21 mouse cellular contexts compared by ENCODE assay signal in genomic region chr9:99212643-99213042, GRCm38 (mm10). TPM values are rescaled to one million over a fixed set of nuclear protein-coding genes. Genes with fewer than 3 reads are reported as not detected.
"Had no signal": no experiment of that assay in that cellular context is flagged by ENCODE, and none has a peak within 500 bp of the region (broad histone marks: within the 10 kb centered on the region; RNA-seq: fewer than 3 reads in every experiment).

No protein-coding gene starts in this region.

- H3K27ac ChIP-seq: left cerebral cortex, adult 2 months; limb, embryonic 10.5 days; liver, embryonic 13.5 days; lung, embryonic 15.5 days; midbrain, embryonic 12.5 days had no signal

- H3K9ac ChIP-seq: liver, embryonic 13.5 days; liver, postnatal 0 days; lung, embryonic 15.5 days; midbrain, embryonic 12.5 days had no signal

- H3K4me3 ChIP-seq: left cerebral cortex, adult 2 months; limb, embryonic 10.5 days; liver, embryonic 13.5 days; lung, embryonic 15.5 days; midbrain, embryonic 12.5 days had no signal

- ATAC-seq: liver, postnatal 0 days; midbrain, embryonic 16.5 days had no signal

- H3K4me2 ChIP-seq: liver, embryonic 13.5 days; lung, embryonic 15.5 days; midbrain, embryonic 12.5 days had no signal

- H3K36me3 ChIP-seq: limb, embryonic 10.5 days; liver, embryonic 13.5 days; lung, embryonic 15.5 days; midbrain, embryonic 12.5 days had no signal

- DNase-seq: kidney, adult 8-10 months; kidney, postnatal 25 days; liver, embryonic 13.5 days; liver, postnatal 0 days; lung, postnatal 14 days; right cerebral cortex, postnatal 25 days; thymus, postnatal 36 days had no signal

- H3K27me3 ChIP-seq: liver, embryonic 13.5 days; lung, embryonic 15.5 days; midbrain, embryonic 12.5 days had no signal

- H3K4me1 ChIP-seq: limb, embryonic 10.5 days; liver, embryonic 13.5 days; lung, embryonic 15.5 days had no signal

- H3K9me3 ChIP-seq: limb, embryonic 10.5 days; liver, embryonic 13.5 days; lung, embryonic 15.5 days; midbrain, embryonic 12.5 days had no signal

RNA-seq across cellular contexts. Expression of gene Faiml, which starts 24.4 kb away (rescaled TPM):
- total RNA-seq: layer of hippocampus, postnatal 25 days; left cerebral cortex, adult 2 months; left cerebral cortex, postnatal 14 days; megakaryocyte-erythroid progenitor cell, adult 5-6 weeks had no signal
- polyA plus RNA-seq: kidney, embryonic 16.5 days; limb, embryonic 10.5 days; limb, embryonic 14.5 days; liver, embryonic 13.5 days; liver, postnatal 0 days; lung, embryonic 15.5 days; midbrain, embryonic 12.5 days; midbrain, embryonic 16.5 days; neural tube, embryonic 14.5 days; small intestine, adult 2 months; stomach, embryonic 16.5 days; thymus, postnatal 0 days had no signal
